Mouse (Mus musculus) ZHBTc4 (cell line): ENCODE measurements around the gene Ndrg4.

Source experiments
- DNase-seq: peaks from one replicate; pipeline ENCODE4 v3.0.0-alpha.2; 2011; ENCODE audit warnings: low read depth, low spot score

Ndrg4 gene

GRCm38 (mm10) chr8:95678024-95678611 lies 1.3 kb downstream of the Ndrg4 start:
- peak; percentile 90 for DNase-seq

GRCm38 (mm10) chr8:95688073-95688672 lies 11.4 kb downstream of the Ndrg4 start:
- no peak for DNase-seq

GRCm38 (mm10) chr8:95690929-95691541 lies 14.3 kb downstream of the Ndrg4 start:
- peak; percentile 71 for DNase-seq

GRCm38 (mm10) chr8:95694631-95695030 lies 17.9 kb downstream of the Ndrg4 start:
- DNase-seq, result no peak

- peak; percentile 65 for DNase-seq
These were observed 19.9 kb downstream of the Ndrg4 start for GRCm38 (mm10) chr8:95696661-95697060.

- DNase-seq, result peak; percentile 96
These were observed 20.3 kb downstream of the Ndrg4 start for GRCm38 (mm10) chr8:95697128-95697527.

GRCm38 (mm10) chr8:95698179-95698578 lies 21.4 kb downstream of the Ndrg4 start:
- no peak for DNase-seq

GRCm38 (mm10) chr8:95700282-95700681 lies 23.5 kb downstream of the Ndrg4 start:
- DNase-seq, result peak; percentile 25

GRCm38 (mm10) chr8:95701809-95702208 lies 25.0 kb downstream of the Ndrg4 start:
- no peak for DNase-seq

- peak; percentile 93 for DNase-seq
These were observed 26.0 kb downstream of the Ndrg4 start for GRCm38 (mm10) chr8:95702480-95703446.

GRCm38 (mm10) chr8:95703461-95704260 lies 26.9 kb downstream of the Ndrg4 start:
- DNase-seq, result peak; percentile 56

- DNase-seq, result no peak
These were observed 27.8 kb downstream of the Ndrg4 start for GRCm38 (mm10) chr8:95704538-95704937.

- DNase-seq, result no peak
These were observed 32.8 kb downstream of the Ndrg4 start for GRCm38 (mm10) chr8:95709579-95709978.

GRCm38 (mm10) chr8:95711029-95711428 lies 34.2 kb downstream of the Ndrg4 start:
- peak; percentile 23 for DNase-seq

GRCm38 (mm10) chr8:95712395-95712794 lies 35.6 kb downstream of the Ndrg4 start:
- DNase-seq, result no peak

- DNase-seq, result peak; percentile 87
These were observed 36.6 kb downstream of the Ndrg4 start for GRCm38 (mm10) chr8:95713100-95714010.

GRCm38 (mm10) chr8:95714367-95714766 lies 37.6 kb downstream of the Ndrg4 start:
- no peak for DNase-seq

GRCm38 (mm10) chr8:95714837-95715413 lies 38.1 kb downstream of the Ndrg4 start:
- no peak for DNase-seq

- DNase-seq, result peak; percentile 95
These were observed 39.1 kb downstream of the Ndrg4 start, which contains the start of gene Setd6 for GRCm38 (mm10) chr8:95715676-95716531. TSS of gene Setd6 (plus strand) at chr8:95715881.
